Mouse (Mus musculus) MEL (cell line): ENCODE data around the gene Dusp16. TPM values are rescaled to one million over a fixed set of nuclear protein-coding genes. Genes with fewer than 3 reads are reported as not detected.

Experiments
- DNase-seq: peaks from one replicate; pipeline ENCODE4 v3.0.0; 2011; ENCODE audit warnings: low read depth, low spot score
- H3K27ac ChIP-seq: 2 replicates; pipeline ENCODE4 v1.5.1; 2012; ENCODE audit warnings: low read depth, mild to moderate bottlenecking, control low read depth, low read length, moderate library complexity; ENCODE audit not compliant: control insufficient read depth
- H3K27me3 ChIP-seq, 2 experiments: fragments of 150-350 bp in 1 of 2; sonication (generic) in 1 of 2; 2 replicates each; pipeline ENCODE4 v1.6.1; 2012; ENCODE audit warnings: low read length in 2 of 2, mild to moderate bottlenecking in 2 of 2, improper control_type of control experiment in 1 of 2, moderate library complexity in 1 of 2; ENCODE audit not compliant: insufficient read depth in 2 of 2, control insufficient read depth in 1 of 2
- H3K36me3 ChIP-seq, 2 experiments: 2 replicates each; pipeline ENCODE4 v1.6.1; 2012 to 2014; ENCODE audit warnings: low read length in 2 of 2, improper control_type of control experiment in 1 of 2, inconsistent platforms in 1 of 2, mild to moderate bottlenecking in 1 of 2; ENCODE audit not compliant: insufficient read depth in 2 of 2, control insufficient read depth in 1 of 2
- H3K4me1 ChIP-seq, 2 experiments: fragments of 150-350 bp in 1 of 2; sonication (generic) in 1 of 2; 2 replicates each; pipeline ENCODE4 v1.6.1; 2012; ENCODE audit warnings: low read length in 2 of 2, improper control_type of control experiment in 1 of 2, mild to moderate bottlenecking in 1 of 2; ENCODE audit not compliant: insufficient read depth in 2 of 2, control insufficient read depth in 1 of 2
- H3K4me3 ChIP-seq, 2 experiments: fragments of 150-350 bp in 1 of 2; sonication (generic) in 1 of 2; 2 replicates each; pipeline ENCODE4 v1.5.1; 2012; ENCODE audit warnings: low read depth in 2 of 2, low read length in 2 of 2, mild to moderate bottlenecking in 2 of 2, moderate library complexity in 2 of 2, control low read depth in 1 of 2, improper control_type of control experiment in 1 of 2; ENCODE audit not compliant: control insufficient read depth in 1 of 2, insufficient read depth in 1 of 2
- H3K79me2 ChIP-seq: 2 replicates; pipeline ENCODE4 v1.6.1; 2012; ENCODE audit warnings: mild to moderate bottlenecking, low read length, moderate library complexity; ENCODE audit not compliant: control insufficient read depth, poor library complexity, insufficient read depth
- H3K9ac ChIP-seq: 2 replicates; pipeline ENCODE4 v1.6.1; 2012; ENCODE audit warnings: low read depth, mild to moderate bottlenecking, control low read depth, low read length, moderate library complexity; ENCODE audit not compliant: control insufficient read depth, poor library complexity, severe bottlenecking
- H3K9me3 ChIP-seq: fragments of 150-350 bp; sonication (generic); replicated peaks from 2 replicates; pipeline ENCODE4 v1.6.1; 2012; ENCODE audit warnings: mild to moderate bottlenecking, low read length, improper control_type of control experiment, moderate library complexity; ENCODE audit not compliant: insufficient read depth
- CHD1 ChIP-seq: IDR thresholded peaks from 2 replicates; pipeline ENCODE4 v1.6.1; 2012; ENCODE audit warnings: low read depth, mild to moderate bottlenecking, inconsistent platforms, low read length, improper control_type of control experiment
- CTCF ChIP-seq, 3 experiments: IDR thresholded peaks in 2 of 3; conservative IDR thresholded peaks in 1 of 3; 2 replicates each; pipeline ENCODE4 v1.5.1; 2011 to 2012; ENCODE audit warnings: low read length in 3 of 3, low read depth in 2 of 3, mild to moderate bottlenecking in 2 of 3, improper control_type of control experiment in 1 of 3, inconsistent platforms in 1 of 3, mixed read lengths in 1 of 3, moderate library complexity in 1 of 3; ENCODE audit not compliant: control insufficient read depth in 1 of 3, insufficient read depth in 1 of 3, poor library complexity in 1 of 3, severe bottlenecking in 1 of 3
- ELF1 ChIP-seq: IDR thresholded peaks from 2 replicates; pipeline ENCODE4 v1.6.1; 2014; ENCODE audit warnings: low read depth, mild to moderate bottlenecking, inconsistent platforms, low read length, improper control_type of control experiment, moderate library complexity
- GABPA ChIP-seq: IDR thresholded peaks from 2 replicates; pipeline ENCODE4 v1.6.1; 2012; ENCODE audit warnings: low read depth, mild to moderate bottlenecking, inconsistent platforms, low read length, improper control_type of control experiment, moderate library complexity
- HCFC1 ChIP-seq: IDR thresholded peaks from 2 replicates; pipeline ENCODE4 v1.6.1; 2012; ENCODE audit warnings: low read depth, mild to moderate bottlenecking, inconsistent platforms, low read length, improper control_type of control experiment, moderate library complexity
- MAFK ChIP-seq: IDR thresholded peaks from 2 replicates; pipeline ENCODE4 v1.6.1; 2011; ENCODE audit warnings: low read depth, mild to moderate bottlenecking, low read length, improper control_type of control experiment, borderline replicate concordance
- MAX ChIP-seq: IDR thresholded peaks from 2 replicates; pipeline ENCODE4 v1.6.1; 2011; ENCODE audit warnings: low read length, improper control_type of control experiment
- MAZ ChIP-seq: IDR thresholded peaks from 2 replicates; pipeline ENCODE4 v1.6.1; 2012; ENCODE audit warnings: low read depth, mild to moderate bottlenecking, inconsistent platforms, low read length, improper control_type of control experiment
- MXI1 ChIP-seq: IDR thresholded peaks from 2 replicates; pipeline ENCODE4 v1.6.1; 2011; ENCODE audit warnings: mild to moderate bottlenecking, low read depth, low read length, improper control_type of control experiment
- MYB ChIP-seq: IDR thresholded peaks from 2 replicates; pipeline ENCODE4 v1.6.1; 2011; ENCODE audit warnings: mild to moderate bottlenecking, low read depth, low read length, improper control_type of control experiment
- MYC ChIP-seq: IDR thresholded peaks from 2 replicates; pipeline ENCODE4 v1.6.1; 2011; ENCODE audit warnings: low read depth, mild to moderate bottlenecking, low read length, improper control_type of control experiment, moderate library complexity
- POLR2A ChIP-seq, 2 experiments: IDR thresholded peaks; 2 replicates each; pipeline ENCODE4 v1.6.1; 2011 to 2012; ENCODE audit warnings: low read length in 2 of 2, mild to moderate bottlenecking in 2 of 2, control low read depth in 1 of 2, improper control_type of control experiment in 1 of 2, low read depth in 1 of 2, moderate library complexity in 1 of 2; ENCODE audit not compliant: control insufficient read depth in 1 of 2, insufficient read depth in 1 of 2, poor library complexity in 1 of 2
- POLR2AphosphoS2 ChIP-seq: IDR thresholded peaks from 2 replicates; pipeline ENCODE4 v1.6.1; 2011; ENCODE audit warnings: low read length, improper control_type of control experiment
- POLR2AphosphoS5 ChIP-seq: IDR thresholded peaks from 2 replicates; pipeline ENCODE4 v1.6.1; 2012; ENCODE audit warnings: low read depth, borderline replicate concordance, mild to moderate bottlenecking, inconsistent platforms, low read length, moderate library complexity, mixed read lengths
- TAL1 ChIP-seq: IDR thresholded peaks from 2 replicates; pipeline ENCODE4 v1.6.1; 2012; ENCODE audit warnings: mild to moderate bottlenecking, inconsistent platforms, low read length, moderate library complexity, mixed read lengths
- ZC3H11A ChIP-seq: IDR thresholded peaks from 2 replicates; pipeline ENCODE4 v1.6.1; 2012; ENCODE audit warnings: low read depth, mild to moderate bottlenecking, inconsistent platforms, low read length, improper control_type of control experiment
- ZMIZ1 ChIP-seq: IDR thresholded peaks from 2 replicates; pipeline ENCODE4 v1.6.1; 2012; ENCODE audit warnings: low read depth, mild to moderate bottlenecking, inconsistent platforms, low read length, improper control_type of control experiment, moderate library complexity
- ZNF384 ChIP-seq: IDR thresholded peaks from 2 replicates; pipeline ENCODE4 v1.6.1; 2012; ENCODE audit warnings: low read depth, mild to moderate bottlenecking, inconsistent platforms, low read length, improper control_type of control experiment
- polyA plus RNA-seq, 2 experiments: library from polyadenylated mRNA; stranded (reverse) in 1 of 2; unstranded in 1 of 2; fragments of >175 nt in 1 of 2; fragments of >200 nt in 1 of 2; gene quantifications; 2 replicates each; pipeline versions ENCODE4 v1.2.1 to v1.2.4; 2012; ENCODE audit warnings: low replicate concordance in 2 of 2, low read depth in 1 of 2; ENCODE audit not compliant: insufficient read length in 2 of 2, insufficient read depth in 1 of 2, missing spikeins in 1 of 2
- total RNA-seq: library from RNA; depleted of rRNA; stranded (reverse); fragments of 300-350 nt; gene quantifications from 2 replicates; pipeline ENCODE4 v1.2.3, GENCODE M21; 2012

Gene Dusp16
- total and polyA plus RNA-seq, 3 experiments: 1.9 to 6.9 TPM; not detected in 1

GRCm38 (mm10) chr6:134751087-134751486 is 41.3 kb downstream of the Dusp16 start:
- Histone ChIP-seq H3K79me2 (no peaks in the 10 kb centered on the region), H3K4me1 (peaks cover 0 to 2% of the 10 kb centered on the region in 2 experiments; a peak in 1 of 4 replicates), H3K9me3 (no peaks in the 10 kb centered on the region), H3K27ac (no peak overlapping the region), H3K27me3 (no peaks in the 10 kb centered on the region), H3K36me3 (peaks cover 0 to 5% of the 10 kb centered on the region in 2 experiments; a peak in 3 of 4 replicates), H3K9ac (no peak overlapping the region), H3K4me3 (no peak overlapping the region)
- TF ChIP-seq ZC3H11A: no peak
- no peak for TF ChIP-seq MAZ
- TF ChIP-seq ZMIZ1: no peak
- TF ChIP-seq MYC: no peak
- TF ChIP-seq MAFK: no peak
- TF ChIP-seq POLR2AphosphoS2: no peak
- TF ChIP-seq POLR2AphosphoS5: no peak
- no peak for TF ChIP-seq GABPA
- no peak for TF ChIP-seq ZNF384
- TF ChIP-seq MYB: no peak
- no peak for DNase-seq

- Histone ChIP-seq H3K4me3 (no peak overlapping the region), H3K4me1 (peaks cover 0 to under 1% of the 10 kb centered on the region in 2 experiments; a peak in 1 of 4 replicates), H3K27me3 (no peaks in the 10 kb centered on the region), H3K36me3 (peaks cover 0 to 2% of the 10 kb centered on the region in 2 experiments; a peak in 3 of 4 replicates), H3K79me2 (no peaks in the 10 kb centered on the region), H3K27ac (no peak overlapping the region), H3K9ac (no peak overlapping the region), H3K9me3 (no peaks in the 10 kb centered on the region)
- no peak for DNase-seq
- TF ChIP-seq ELF1: no peak
- TF ChIP-seq CHD1: no peak
- no peak for TF ChIP-seq ZNF384
- TF ChIP-seq MAX: no peak
- no peak for TF ChIP-seq TAL1
- no peak for TF ChIP-seq POLR2A (IDR thresholded peaks at IDR 0.05; ENCODE audit: control insufficient read depth in 1 of 2, insufficient read depth in 1 of 2, low read depth in 1 of 2, low read length in 2 of 2, poor library complexity in 1 of 2)
- no peak for TF ChIP-seq CTCF (IDR thresholded peaks at IDR 0.05 in 2 of 3, conservative IDR thresholded peaks at IDR 0.05 in 1 of 3; ENCODE audit: control insufficient read depth in 1 of 3, insufficient read depth in 1 of 3, low read depth in 2 of 3, low read length in 3 of 3, poor library complexity in 1 of 3, severe bottlenecking in 1 of 3)
- TF ChIP-seq HCFC1: no peak
- no peak for TF ChIP-seq MXI1
- no peak for TF ChIP-seq MYB
These were observed 44.3 kb downstream of the Dusp16 start for GRCm38 (mm10) chr6:134748126-134748525.
